Mouse (Mus musculus) C3H10T1/2 (cell line): ENCODE data around the gene Nr1d2. TPM values are rescaled to one million over a fixed set of nuclear protein-coding genes. Genes with fewer than 3 reads are reported as not detected.

ENCODE experiments used
- polyA plus RNA-seq, 2 experiments: library from polyadenylated mRNA; unstranded; fragments of >200 nt; fragmentation: generic; extraction: Trizol; gene quantifications; one replicate each; pipeline ENCODE4 v1.2.1; 2012; ENCODE audit warnings: missing spikeins in 2 of 2

Gene Nr1d2
- 1 to 10 TPM in 1 of 2 experiments, under 1 TPM in 1; 0.20 to 2.4 TPM for polyA plus RNA-seq

DNA sequence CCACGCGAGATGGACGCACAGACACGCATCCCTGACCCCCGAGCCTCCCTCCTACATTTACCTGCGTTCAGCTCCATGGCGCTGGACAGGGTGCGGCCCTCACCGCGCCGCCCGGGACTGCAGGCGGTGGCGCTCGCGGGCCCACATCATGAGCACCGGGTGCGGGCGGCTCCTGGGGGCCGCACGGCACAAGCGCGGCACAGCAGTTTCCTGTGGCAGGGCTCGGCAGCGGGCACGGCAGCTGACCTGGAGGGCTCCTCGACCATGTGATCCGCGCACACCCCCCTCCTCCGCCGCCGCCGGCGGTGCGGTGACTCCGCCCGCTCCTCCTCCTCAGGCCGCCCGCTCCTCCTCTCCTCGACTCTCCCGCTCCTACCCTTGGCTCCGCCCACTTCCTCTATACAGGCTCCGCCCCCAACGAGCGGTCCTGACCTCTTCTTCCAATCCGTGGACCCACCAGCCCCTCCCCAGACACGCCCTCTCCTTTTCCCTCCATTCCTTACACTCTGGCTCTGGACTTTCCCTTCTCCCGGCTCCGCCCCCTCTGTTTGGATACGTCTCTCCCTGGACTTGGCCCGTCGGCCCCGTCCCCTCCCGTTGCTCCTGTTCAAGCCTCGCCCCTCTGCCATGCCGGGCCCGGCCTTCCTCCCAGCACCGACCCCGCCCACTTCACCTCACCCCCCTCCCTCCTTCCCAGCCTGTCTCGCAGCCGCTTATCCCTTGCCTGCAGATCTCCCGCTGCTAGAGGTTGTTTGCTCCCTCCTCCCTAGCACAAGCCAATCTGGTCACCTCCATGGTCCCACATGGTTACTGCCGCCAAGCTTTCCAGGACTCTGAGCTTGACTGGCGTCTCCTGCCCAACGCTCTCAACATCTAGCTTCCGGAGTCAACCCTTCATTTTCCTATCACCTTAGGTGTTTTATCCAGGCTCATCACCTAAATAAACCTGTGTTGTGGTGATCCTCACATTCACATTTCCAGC lies at the start of gene Nr1d2:
Gene Nr1d2 (minus strand): TSS at position 378 of the 982 bp plus-strand sequence.

DNA sequence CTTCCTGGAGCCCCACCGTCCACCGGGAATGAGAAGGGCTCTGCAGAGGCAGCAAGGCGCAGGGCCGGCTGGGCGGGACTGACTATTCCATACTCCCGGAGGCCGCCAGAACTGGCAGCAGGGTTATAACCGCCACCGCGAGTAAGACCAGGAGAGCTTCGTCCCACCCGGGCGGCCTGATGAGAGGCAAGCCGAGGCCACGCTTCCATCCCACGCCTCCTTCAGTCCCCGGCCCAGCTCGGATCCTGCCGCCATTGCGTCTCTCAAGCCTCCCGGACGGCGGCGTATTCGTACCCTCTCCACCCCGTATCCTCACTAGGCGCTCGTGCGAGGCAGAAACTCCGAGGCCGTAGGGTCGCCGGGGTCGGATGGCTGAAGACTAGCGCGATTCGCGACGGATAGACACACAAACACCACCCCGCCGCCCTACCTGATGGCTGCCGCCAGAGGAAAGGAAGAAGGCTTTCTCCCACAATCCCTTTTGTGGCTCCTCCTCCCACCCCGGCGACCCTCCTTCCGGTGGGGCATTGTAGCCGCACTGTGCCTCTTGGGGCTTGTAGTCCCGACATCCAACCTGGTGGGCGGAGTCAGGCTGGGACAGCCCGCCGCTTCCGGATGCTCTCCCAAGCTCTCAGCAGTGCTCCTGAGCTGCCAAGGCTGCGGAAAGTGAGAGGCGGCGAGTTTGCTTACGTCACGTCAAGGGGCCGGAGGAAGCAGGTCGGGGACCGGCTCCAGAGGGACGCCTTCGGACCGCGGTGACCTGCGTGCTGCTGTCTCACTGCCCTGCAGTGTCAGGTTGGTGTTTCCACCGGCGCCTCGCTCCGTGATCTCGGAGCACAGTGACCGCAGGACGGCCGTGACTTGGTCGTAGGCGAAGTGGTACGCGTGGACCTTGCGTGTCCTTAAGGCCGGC lies 31.9 kb upstream of the Nr1d2 start, which contains the start of the genes Nkiras1 and Rpl15:
Gene Nkiras1 (plus strand): TSS at position 608 of the 913 bp plus-strand sequence.
Gene Rpl15 (minus strand): TSS at position 863 of the 913 bp plus-strand sequence.

Other genes with a start within 250 kb of the Nr1d2 start
- 1 to 10 TPM in 1 of 2 experiments, under 1 TPM in 1; 0.63 to 3.3 TPM for gene Nkiras1, start 32.0 kb upstream of the Nr1d2 start, polyA plus RNA-seq
- gene Rpl15, start 32.3 kb upstream of the Nr1d2 start, polyA plus RNA-seq, result 1,000 to 10,000 TPM; 1,713 to 3,993 TPM
- gene Ube2e1, start 92.7 kb upstream of the Nr1d2 start, polyA plus RNA-seq, result 10 to 100 TPM in 1 of 2 experiments, 1 to 10 TPM in 1; 3.5 to 25.2 TPM